Mouse (Mus musculus): ENCODE results near the gene Gm4181.
"Not testable (repeated sequence)": the region's sequence is repeated elsewhere in the genome, so short reads cannot be mapped to it uniquely, and the experiment has no call there.

Gm4181 gene

DNA sequence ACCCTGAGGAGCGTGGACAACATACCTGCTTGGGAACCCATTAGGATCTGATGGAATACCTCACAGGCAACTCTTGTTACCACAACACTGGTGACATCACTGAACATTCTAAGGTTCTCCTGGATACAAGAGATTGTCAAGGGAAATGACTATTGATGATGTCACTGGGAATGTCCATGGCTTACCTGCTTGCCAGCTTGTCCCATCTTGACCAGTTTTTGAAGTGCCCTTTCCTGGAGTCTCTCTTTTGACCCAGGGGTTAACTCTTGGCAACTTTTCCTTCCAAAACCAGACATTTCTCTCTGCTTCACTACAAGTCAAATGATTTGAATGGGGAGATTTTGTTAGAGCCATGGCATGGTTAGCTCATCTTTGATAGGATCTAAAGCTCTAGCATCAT is at the start of gene Gm4181:
Gm4181 (minus strand) TSS at position 101 of the 400 bp plus-strand sequence.
- DNase-seq = not testable (repeated sequence)

GRCm38 (mm10) chr14:51677269-51677668 is 41.8 kb upstream of the Gm4181 start:
- DNase-seq = no peak

- peak; percentile 2 to 6 for DNase-seq
Observed at GRCm38 (mm10) chr14:51632426-51632825, 3.0 kb downstream of the Gm4181 start.

- no peak for DNase-seq
Observed at GRCm38 (mm10) chr14:51611210-51611609, 24.3 kb downstream of the Gm4181 start, which contains the start of gene Gm17078. Gene Gm17078 (minus strand): TSS chr14:51611310.

DNA sequence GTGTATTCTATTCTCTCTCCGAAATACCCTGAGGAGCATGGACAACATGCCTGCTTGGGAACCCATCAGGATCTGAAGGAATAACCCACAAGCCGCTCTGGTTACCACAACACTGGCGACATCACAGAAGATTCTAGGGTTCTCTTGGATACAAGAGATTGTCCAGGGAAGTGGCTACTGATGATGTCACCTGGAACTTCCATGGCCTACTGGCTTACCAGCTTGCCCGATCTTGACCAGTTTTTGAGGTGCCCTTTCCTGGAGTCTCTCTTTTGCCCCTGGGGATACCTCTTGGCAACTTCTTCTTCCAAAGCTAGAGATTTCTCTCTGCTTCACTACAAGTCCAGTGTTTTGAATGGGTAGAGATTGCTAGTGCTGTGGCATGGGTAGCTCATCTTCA is 43.4 kb downstream of the Gm4181 start, which contains the start of gene Gm17174:
Gm17174 (minus strand) TSS at position 101 of the 400 bp plus-strand sequence.
- not testable (repeated sequence) for DNase-seq
